Mouse (Mus musculus) cerebellum, adult 9-10 months (tissue): ENCODE results near the gene Ctdsp1.
A peak's percentile ranks its signal among the peaks of the same experiment; 100 is the strongest.

Experiments used
- DNase-seq: peaks from one replicate; pipeline ENCODE4 v3.0.0; 2022

Ctdsp1 gene

DNA sequence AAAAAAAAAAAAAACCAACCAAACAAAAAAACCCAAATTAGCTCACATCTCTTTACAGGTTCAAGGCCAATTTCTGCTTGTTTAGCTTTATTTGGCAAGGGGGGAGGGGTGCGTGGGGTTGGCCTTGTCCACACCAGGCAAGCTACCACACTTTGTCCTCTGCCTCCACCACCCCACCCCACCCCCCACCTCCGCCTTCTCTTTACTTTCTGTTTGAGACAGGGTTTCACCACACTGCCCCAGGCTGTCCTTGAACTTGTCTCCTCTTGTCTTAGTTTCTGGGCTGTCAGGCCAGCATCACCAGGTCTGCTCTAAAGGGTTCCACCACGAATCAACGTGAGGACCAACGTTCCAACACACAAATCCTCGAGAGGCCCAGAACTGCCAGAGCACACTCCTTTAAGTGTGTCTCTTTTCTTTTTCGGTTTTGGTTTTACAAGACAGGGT is 12.2 kb upstream of the Ctdsp1 start:
- no peak for DNase-seq

DNA sequence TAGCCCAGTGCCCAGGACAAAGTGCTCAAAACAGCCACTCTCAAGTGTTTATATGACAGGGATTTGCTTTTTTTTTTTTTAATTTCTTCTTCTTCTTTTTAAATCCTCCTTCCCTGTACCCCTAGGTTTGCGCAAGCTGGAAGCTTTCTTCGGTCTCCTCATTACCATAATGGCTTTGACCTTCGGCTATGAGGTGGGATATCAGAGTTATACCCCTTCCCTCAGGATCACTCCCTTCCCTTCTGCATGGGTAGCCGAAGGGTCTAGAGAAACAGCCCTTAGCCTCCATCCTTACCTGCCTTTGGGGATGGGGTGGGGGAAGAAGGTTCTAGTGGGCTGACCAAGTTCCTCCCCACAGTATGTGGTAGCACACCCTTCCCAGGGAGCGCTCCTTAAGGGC is 10.8 kb upstream of the Ctdsp1 start:
- no peak for DNase-seq

DNA sequence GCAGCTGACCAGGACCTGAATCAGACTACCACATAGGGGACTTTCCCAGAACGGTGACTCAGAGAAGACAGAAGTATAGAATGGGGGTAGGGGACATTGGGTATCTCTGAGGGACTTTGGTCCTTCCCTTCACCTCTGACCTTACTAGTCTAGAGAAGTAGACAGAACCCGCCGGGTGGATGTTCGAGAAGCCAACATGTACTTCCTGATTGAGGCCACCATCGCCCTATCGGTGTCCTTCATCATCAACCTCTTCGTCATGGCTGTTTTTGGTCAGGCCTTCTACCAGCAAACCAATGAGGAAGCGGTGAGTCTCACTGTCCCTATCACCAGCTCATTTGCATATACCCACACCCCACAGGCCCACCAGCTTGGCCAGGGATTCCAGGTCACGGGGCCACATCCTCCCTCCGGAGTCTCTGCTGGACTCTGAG is 9.7 kb upstream of the Ctdsp1 start:
- DNase-seq: no peak

DNA sequence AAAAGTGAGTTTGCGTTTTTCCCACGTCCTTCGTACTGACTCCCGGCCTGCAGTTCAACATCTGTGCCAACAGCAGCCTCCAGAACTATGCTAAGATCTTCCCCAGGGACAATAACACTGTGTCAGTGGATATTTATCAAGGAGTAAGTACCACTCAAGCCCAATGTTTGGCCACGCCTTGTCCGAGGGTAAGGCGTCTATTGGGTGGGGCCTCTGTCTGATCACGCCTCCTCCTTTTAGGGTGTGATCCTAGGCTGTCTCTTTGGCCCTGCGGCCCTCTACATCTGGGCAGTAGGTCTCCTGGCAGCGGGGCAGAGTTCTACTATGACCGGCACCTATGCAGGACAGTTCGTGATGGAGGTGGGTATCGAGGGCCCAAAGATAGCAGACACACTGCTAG is 7.9 kb upstream of the Ctdsp1 start:
- DNase-seq: no peak

DNA sequence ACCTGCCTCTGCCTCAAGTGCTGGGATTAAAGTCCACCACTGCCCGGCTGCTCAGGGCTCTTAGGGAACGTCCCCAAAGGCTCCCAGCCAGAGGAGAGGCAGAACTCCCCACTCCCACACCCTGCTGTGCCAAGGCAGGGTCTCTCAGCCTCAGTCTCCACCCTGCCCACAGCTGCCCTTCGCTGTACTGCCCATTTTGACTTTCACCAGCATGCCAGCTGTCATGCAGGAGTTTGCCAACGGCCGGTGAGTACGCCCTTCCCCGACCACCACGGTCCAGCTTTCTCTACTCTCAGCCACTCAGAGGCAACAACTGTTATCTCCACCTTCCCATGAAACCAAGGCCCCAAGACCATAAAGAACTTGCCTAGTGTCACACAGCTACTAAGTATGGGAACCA is 6.8 kb upstream of the Ctdsp1 start:
- no peak for DNase-seq

DNA sequence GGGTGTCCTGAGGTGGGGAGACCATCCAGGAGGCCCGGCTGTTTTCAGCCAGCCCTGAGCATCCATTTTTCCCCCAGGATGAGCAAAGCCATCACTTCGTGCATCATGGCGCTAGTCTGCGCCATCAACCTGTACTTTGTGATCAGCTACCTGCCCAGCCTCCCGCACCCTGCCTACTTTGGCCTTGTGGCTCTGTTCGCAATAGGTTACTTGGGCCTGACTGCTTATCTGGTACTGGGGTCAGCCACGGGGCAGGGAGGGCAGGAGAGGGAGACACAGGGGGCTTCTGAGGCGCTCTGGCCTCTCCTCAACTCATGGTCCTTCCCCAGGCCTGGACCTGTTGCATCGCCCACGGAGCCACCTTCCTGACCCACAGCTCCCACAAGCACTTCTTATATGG is 6.2 kb upstream of the Ctdsp1 start:
- DNase-seq: peak; percentile 40

DNA sequence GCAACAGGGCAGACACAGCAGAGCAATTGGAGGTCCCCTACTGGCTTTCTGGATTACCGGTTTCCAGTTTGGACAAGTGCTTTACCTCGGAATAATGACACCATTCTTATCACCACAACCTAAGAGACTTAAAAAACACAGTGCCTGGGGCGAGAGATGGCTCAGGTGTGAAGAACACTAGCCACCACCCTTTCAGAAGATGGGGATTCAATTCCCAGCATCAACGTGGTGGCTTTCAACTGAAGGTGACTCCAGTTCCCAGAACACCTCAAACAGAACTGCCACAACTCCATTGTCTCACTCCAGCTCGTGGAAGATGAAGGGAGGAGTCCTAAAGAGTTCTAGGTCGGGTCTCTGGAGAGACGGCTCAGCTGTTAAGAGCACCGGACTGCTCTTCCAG is 5.8 kb upstream of the Ctdsp1 start:
- no peak for DNase-seq

DNA sequence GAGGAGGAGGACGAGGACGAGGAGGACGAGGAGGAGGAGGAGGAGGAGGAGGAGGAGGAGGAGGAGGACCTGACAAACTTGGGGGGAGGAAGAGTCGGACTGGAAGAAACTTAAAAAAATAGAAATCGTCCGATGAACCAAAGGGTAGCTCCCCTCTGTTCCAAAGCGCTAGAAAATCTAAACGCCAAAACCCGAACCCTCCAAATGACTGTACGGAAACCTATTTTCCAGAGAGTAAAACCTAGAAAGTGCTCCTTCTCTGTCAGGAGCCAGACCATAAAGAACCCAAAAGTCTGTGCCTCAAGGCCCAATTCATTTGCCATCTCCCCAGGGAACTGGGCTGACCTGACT is 5.0 kb upstream of the Ctdsp1 start:
- DNase-seq: no peak

DNA sequence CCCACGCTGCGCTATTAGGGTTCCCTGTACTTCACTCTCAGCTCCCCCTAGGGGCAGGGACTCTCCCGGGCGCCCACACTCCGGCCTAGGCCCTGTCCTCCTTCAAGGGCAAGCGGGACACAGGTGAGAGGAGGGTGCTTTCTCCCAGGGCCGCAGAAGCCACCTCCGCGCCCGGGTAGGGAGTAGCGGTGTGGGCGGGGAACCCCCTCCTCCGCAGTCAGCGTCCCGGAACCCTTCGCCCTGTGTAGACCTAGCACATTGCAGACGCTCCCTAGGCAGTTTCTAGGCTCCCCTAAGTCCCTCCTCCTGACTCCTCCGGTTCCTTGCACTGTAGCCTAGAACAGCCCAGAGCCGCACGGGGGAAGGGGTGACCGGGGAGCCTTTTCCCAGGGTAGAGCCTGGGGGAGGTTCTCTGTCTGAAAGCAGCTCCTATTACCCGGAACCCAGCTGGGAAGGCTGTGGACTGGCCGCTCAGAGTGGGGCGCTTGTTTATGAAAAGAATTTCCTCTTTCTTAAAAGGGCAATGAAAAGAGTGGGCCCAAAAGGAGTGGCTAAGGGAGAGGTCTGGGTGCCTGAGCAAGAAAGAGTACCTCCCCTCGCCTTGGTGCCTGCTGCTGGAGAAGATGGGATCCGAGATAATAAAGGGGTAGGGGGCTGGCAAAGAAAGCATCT is 4.5 kb upstream of the Ctdsp1 start:
- peak; percentile 95 for DNase-seq

DNA sequence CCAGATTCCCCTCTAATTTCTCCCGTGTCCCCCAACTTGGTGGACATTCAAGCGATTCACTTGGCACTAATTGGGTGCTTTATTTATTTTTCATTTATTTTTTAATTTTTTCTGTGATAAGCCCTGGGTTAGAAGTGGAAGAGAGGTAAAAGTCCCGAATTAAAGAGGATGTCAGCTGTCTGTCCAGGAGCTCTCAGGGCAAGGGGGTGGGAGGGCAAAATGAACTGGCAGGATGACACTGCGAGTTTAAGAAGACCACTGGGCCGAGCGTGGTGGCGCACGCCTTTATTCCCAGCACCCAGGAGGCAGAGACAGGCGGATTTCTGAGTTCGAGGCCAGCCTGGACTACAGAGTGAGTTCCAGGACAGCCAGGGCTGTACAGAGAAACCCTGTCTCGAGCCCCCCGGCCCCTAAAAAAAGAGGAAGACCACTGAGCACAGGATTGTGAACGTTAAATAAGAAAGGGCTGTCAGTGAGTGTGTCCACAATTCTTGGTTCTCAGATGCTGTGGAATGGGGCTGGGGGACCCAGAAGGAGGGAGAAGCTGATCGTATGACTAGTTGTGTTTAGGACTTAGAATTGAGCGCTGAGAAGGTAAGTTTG is 3.8 kb upstream of the Ctdsp1 start:
- no peak for DNase-seq

DNA sequence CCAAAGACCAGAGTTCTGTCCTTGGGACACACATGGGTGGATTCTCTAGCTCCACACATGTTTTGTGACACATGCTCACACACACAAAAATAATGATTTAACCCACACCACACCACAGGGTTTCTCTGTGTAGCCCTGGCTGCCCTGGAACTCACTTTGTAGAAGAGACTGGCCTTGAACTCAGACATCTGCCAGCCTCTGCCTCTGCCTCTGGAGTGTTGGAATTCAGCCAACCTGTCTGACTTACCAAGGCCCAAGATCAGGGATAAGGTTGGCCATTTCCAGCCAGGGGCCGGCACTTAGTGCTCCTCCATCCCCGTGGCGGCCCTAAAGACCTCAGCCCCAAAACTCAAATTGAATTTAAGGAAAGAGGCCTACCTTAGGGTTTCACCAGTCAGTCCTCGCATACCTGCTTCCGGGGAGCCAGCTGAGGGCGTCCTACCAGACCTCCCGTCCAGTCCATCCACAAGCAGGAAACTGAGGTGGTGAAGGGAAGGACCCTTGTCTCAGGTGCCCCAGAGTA is 2.9 kb upstream of the Ctdsp1 start:
- peak; percentile 50 for DNase-seq

DNA sequence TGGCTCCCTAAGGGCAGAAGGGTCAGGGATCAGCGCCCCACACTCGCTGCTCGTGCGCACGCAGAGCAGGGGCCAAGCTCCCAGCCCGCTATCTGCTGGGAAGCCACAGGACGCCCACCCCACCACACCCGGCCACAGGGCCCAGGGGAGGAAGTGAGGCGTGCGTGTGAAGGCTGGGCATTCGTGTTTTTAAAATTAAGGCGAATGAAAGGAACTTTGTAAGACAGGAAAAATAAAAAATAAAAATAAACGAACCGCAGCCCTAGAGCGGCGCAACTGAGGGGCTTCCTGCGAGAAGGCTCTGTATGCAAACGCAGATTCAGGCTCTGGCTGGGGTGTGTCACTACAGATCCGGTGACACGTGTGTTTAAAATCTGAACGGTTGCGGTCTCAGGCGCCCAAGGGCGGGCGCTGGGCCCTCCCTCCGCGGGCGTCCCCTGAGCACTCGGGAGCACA is 1.4 kb upstream of the Ctdsp1 start:
- peak; percentile 43 for DNase-seq

DNA sequence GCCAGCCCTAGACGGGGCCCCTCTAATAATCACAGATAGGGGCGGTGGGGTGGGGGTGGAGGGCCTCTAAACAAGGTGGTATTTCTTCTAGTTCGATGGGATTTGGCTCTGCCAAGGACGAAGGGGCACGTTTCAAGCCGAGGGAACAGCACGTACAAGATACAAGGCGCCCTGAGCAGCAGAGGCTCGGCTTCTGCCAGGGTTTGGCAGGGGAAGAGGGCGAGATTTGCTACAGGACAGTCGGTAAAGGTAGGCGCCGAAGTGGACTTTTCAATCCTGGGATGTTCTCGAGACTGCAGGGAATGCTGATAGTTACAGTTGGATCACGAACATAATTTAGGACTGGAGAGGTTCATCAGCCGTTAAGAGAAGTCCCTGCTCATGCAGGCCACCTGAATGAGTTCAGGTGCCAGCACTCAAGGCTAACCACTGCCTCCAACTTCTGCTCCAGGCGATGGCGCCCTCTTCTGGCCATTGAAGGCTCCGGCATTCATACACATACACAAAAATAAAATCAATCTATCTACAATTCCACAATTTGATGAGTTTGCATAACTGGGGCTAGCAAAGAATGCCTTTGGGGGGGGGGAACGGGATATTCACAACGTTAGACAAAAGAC is 912 bp upstream of the Ctdsp1 start:
- peak; percentile 73 for DNase-seq

DNA sequence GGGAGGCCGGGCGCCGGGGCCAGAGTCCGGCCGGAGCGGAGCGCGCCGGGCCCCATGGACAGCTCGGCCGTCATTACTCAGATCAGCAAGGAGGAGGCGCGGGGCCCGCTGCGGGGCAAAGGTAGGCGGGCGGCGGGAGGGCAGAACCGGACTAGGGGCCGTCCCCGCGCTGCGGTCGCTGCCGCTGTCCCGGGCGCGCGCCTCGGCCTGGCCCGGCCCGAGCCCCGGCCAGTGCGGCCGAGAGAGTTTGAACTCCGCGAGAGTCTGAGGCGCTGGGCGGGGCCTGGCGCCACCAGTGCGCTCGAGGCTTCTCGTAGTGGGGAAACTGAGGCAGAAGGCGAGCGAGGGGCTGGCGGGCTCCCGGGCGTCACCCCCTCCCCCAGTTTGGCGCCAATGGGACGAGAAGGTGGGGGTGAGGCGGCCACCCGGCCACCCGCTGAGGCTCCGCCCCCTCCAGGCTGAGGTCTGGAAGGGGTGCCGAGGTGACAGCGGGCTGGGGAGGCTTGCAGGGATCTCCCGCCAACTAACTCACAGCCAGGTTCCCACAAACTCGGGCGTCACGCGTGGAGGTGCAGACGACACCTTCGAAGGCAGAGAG is 634 bp downstream of the Ctdsp1 start:
- peak; percentile 74 for DNase-seq

DNA sequence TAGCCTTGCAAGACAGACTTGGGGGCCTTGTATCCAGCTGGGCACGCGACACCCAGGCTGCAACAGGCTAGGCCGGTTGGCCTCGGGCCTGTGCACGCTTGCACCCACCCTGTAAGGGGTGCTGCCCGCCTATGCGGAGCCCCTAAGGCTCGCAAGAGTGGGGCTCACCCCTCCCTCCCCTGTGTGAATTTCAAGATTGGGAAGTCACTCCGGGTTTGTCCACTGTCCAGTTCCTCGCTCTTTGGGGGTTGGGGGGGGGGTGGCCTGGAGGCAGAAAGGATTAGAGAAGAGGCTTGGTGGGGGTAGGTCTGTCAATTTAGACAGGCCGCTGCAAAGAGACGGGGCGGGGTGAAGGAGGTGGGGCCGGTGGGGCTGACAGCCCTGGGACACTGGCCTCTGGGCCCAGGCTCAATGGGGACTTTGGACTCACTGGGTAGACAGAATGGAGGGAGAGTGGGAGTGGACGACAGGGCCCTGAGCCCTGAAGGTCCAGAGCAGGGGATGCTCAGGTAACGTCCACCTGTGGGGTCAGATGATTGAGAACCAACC is 1.2 kb downstream of the Ctdsp1 start:
- no peak for DNase-seq

DNA sequence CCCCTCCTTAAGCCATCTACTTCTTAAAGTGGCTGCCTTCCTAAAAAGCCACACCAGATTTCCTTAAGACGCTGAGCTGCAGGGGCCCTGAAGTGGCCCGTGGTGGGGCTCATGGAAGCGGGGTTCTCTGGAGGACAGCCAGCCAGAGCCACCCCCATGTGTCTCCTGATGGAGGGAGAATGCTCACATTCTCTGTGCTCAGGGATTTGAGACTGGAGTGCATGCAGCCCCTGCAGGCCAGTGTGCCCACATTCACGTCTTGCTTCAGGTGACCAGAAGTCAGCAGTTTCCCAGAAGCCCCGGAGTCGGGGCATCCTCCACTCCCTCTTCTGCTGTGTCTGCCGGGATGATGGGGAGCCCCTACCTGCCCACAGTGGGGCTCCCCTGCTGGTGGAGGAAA is 1.7 kb downstream of the Ctdsp1 start:
- peak; percentile 57 for DNase-seq

DNA sequence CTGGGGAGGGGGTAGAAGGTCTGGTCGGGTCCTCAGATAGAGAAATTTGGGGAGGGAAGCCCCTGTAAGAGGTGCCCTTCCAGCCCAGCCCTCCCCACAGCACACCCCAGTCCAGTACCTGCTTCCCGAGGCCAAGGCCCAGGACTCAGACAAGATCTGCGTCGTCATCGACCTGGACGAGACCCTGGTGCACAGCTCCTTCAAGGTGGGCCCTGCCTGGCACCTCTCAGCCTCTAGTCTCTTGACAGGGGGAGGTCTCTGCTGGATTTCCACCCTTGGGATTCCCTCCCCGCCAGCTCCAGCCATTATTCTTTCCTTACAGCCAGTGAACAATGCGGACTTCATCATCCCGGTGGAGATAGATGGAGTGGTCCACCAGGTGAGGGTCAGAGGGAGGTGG is 2.4 kb downstream of the Ctdsp1 start:
- no peak for DNase-seq

DNA sequence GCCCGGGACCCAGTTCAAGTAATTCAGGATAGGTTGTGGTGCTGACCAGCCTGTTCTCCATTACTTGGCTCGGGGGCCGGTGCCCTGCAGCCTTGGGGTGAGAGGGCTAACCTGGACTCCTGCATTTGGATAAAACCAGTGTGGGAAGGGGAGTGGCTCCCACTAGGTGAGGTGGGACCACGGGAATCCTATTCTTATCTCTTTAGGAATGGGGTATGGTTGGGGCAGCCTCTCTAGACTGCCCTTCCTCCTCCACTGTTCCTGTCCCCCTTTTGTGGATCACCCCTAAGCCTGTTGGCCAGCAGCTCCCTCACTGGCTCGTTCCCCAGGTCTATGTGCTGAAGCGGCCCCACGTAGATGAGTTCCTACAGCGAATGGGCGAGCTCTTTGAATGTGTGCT is 3.0 kb downstream of the Ctdsp1 start:
- DNase-seq: peak; percentile 33

DNA sequence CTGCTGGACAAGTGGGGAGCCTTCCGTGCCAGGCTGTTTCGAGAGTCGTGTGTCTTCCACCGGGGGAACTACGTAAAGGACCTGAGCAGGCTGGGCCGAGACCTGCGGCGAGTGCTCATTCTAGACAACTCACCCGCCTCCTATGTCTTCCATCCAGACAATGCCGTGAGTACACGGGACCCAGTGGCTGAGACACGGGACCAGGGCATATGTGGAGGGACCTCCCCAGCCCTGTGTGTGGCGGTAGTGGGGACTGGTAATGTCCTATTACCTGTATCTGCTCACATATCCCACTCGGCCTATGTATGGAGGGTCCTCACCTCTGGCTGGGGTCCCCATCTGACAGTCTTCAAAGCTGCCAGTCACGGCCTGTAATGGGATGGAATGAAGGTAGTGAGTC is 3.5 kb downstream of the Ctdsp1 start:
- peak; percentile 35 for DNase-seq

DNA sequence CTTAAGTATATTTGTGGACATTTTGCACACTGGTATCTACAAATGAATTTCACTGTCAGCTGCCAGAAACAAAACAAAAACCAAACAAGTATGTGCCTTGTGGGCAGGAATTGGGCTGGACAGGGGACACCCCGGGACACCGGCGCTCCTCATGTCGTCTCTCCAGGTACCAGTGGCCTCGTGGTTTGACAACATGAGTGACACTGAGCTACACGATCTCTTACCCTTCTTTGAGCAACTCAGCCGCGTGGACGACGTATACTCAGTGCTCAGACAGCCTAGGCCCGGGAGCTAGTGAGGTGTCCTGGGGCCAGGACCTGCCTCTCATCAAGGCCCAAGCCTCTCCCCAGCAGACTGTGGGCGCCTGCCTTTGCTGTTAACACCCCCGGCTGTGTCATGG is 4.0 kb downstream of the Ctdsp1 start:
- peak; percentile 36 for DNase-seq

DNA sequence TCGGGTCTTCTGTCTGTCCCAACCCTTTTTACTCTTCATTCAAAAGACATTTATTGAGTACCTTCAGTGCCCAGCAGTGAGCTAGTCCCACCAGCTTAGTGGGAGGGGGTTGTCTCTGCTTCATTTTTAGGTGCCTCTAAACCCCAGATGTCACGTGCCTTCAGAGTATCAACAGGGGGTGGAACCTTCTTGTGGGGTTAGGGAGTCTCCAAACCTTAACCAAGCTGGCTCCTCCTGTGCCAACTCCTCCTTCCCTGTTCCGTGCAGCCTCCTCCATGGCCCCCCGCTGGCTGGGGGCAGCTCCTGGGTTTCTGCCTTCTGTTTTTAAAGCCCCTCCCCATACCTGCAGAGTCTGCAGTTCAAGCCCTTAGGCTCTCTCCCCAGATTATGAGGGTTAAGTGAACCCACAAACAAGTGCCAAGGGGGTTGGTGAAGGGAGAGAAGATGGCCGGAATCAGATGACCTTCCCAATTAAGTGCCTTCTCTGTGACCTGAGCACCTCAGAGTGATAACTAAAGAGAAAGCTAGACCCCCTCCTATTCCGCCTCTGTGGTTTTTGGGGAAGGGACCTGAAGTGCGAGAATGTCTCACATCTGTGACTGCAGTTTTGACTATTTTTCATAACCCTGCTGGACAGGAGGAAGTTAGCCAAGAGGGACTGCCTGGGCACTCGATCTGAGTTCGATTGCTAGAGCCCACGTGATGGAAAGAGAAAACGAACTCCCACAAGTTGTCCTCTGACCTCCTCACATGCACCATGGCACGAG is 5.3 kb downstream of the Ctdsp1 start:
- peak; percentile 66 for DNase-seq

DNA sequence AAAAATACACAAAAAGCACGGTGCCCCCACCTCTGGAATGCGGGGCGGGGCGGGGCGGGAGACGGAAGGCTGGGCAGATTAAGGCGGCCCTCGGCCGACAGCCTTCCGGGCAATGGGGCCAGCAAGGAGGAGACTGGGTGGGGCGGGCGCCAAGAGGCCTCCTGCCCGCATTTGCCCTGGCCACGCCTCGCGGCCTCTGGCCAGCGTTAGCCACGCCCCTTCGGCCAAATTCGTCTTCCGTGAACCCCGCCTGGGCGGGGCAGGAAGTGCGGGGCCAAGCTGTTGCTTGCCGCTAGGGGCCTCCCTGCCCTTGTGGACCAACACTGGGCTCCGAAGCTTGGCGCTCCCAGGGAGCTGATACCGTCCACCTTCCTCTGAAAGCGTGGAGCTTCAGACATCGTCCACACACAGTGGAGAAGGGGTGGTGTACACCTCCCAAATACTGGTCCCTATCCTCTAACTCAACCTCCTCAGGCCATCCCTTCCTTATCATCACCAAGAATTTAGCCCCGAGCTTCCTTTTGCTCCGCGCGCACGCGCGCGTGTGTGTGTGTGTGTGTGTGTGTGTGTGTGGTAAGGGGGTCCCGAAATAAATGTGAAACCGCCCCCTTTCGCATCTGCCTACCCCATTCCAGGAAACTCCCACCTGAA is 6.1 kb downstream of the Ctdsp1 start:
- peak; percentile 95 for DNase-seq
